Mouse (Mus musculus) lung, adult 2 months (tissue): ENCODE data around the gene Gnb1. TPM values are rescaled to one million over a fixed set of nuclear protein-coding genes. Genes with fewer than 3 reads are reported as not detected.
A peak's percentile ranks its signal among the peaks of the same experiment; 100 is the strongest.

Experiments used
- DNase-seq: peaks from one replicate; pipeline ENCODE4 v3.0.0; 2022
- H3K4me1 ChIP-seq: fragments of 200-500 bp; 2 replicates; pipeline ENCODE4 v1.6.1; 2011; ENCODE audit warnings: low read length; ENCODE audit not compliant: control insufficient read depth, insufficient read depth
- H3K4me3 ChIP-seq: fragments of 200-500 bp; replicated peaks from 2 replicates; pipeline ENCODE3; 2011; ENCODE audit warnings: low read depth, mild to moderate bottlenecking, control low read depth, low read length; ENCODE audit errors: extremely low read depth
- CTCF ChIP-seq: fragments of 200-500 bp; IDR thresholded peaks from 2 replicates; pipeline ENCODE4 v1.5.1; 2011; ENCODE audit warnings: mild to moderate bottlenecking, low read length, control low read depth; ENCODE audit not compliant: insufficient read depth
- POLR2A ChIP-seq: fragments of 200-500 bp; IDR thresholded peaks from 2 replicates; pipeline ENCODE4 v1.6.1; 2011; ENCODE audit warnings: low read depth, mild to moderate bottlenecking, control low read depth, low read length, borderline replicate concordance; ENCODE audit errors: extremely low read depth
- WGBS: fragments of 180-500 bp; shearing (Covaris S2); methylation state at CpG from one replicate; pipeline ENCODE4 v1.1.7; 2018; 5-methylcytosine and 5-hydroxymethylcytosine counted together
- polyA plus RNA-seq: library from polyadenylated mRNA; depleted of rRNA; stranded (reverse); fragments of >200 nt; gene quantifications from 2 replicates; pipeline ENCODE4 v1.2.3, GENCODE M21; 2012

Gene Gnb1
- polyA plus RNA-seq, 1 experiment = 872 TPM

- 79% methylated on average over 8 of the region's 8 CpGs for WGBS
Measured at GRCm38 (mm10) chr4:155482733-155483540, 8.2 kb upstream of the Gnb1 start.

GRCm38 (mm10) chr4:155485521-155485920 is 5.6 kb upstream of the Gnb1 start:
- Histone ChIP-seq H3K4me3 (no peak overlapping the region), H3K4me1 (peaks cover 44% of the 10 kb centered on the region)
- TF ChIP-seq POLR2A = no peak
- WGBS = 56% methylated on average over 3 of the region's 3 CpGs
- DNase-seq = no peak

More at GRCm38 (mm10) chr4:155482733-155483540, 8.2 kb upstream of the Gnb1 start:
- Histone ChIP-seq H3K4me3 (no peak overlapping the region), H3K4me1 (peaks cover 20% of the 10 kb centered on the region)
- DNase-seq = no peak
- TF ChIP-seq POLR2A (no peak), CTCF (no peak)

GRCm38 (mm10) chr4:155487746-155488145 is 3.4 kb upstream of the Gnb1 start:
- H3K4me3 ChIP-seq = no peak overlapping the region
- TF ChIP-seq POLR2A = no peak
- no peak for TF ChIP-seq CTCF
- H3K4me1 ChIP-seq = peaks cover 40% of the 10 kb centered on the region
- 19% methylated on average over 3 of the region's 3 CpGs for WGBS
- DNase-seq = peak; percentile 36

- WGBS = 25% methylated on average over 8 of the region's 8 CpGs
- H3K4me3 ChIP-seq = no peak overlapping the region
- peaks cover 42% of the 10 kb centered on the region for H3K4me1 ChIP-seq
- TF ChIP-seq POLR2A (peak; percentile 34; the same call in 1 of the 2 replicates), CTCF (no peak)
- DNase-seq = peak; percentile 82
Measured at GRCm38 (mm10) chr4:155488232-155489025, 2.7 kb upstream of the Gnb1 start.

DNA sequence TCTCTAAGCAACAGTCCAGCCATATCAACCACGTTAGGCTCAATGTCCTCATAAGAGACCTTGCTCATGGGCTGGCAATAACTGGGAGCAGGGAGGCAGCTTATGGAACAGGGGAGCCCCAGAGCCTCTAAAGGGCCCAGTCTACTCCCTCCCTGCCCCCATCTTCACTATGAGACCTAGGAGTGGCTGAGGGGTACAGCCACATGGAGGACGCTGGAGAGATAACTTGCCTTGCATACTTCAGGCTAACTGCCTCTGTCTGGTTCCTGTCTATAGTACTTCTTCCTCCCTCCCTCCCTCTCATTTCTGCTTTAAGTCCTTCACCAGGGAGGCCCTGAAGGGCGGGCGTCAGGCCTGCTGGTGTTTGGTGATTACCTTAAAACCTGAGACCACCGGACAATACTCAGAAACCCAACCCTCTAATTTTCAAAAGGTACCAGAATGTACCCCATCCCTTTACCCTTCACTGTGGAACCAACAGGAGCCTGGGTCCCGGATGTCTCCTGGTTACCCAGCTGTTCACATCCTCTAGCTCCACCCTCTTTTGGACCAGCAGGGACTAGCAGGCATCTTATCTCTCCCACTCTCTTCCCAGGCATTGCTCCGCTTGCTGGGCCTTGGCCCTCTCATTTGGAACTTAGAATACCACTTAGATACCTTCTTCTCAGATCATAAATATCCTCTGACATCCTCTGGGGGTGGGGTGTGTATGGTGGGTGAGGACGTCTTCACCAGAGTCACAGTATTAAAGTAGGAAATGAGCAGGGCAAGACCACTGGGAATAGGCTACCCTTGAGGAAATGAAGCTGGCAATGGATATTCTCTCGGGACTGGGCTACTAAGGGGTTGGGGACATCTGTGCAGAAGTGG is 1.8 kb upstream of the Gnb1 start:
- no peak for DNase-seq
- WGBS = 54% methylated on average over 9 of the region's 9 CpGs
- H3K4me1 ChIP-seq = peaks cover 46% of the 10 kb centered on the region
- no peak overlapping the region for H3K4me3 ChIP-seq
- no peak for TF ChIP-seq POLR2A
- no peak for TF ChIP-seq CTCF

GRCm38 (mm10) chr4:155490456-155490855 is 705 bp upstream of the Gnb1 start:
- Histone ChIP-seq H3K4me3 (peak overlapping the region; percentile 77), H3K4me1 (peaks cover 43% of the 10 kb centered on the region)
- DNase-seq = peak; percentile 26
- WGBS = 14% methylated on average over 5 of the region's 5 CpGs
- no peak for TF ChIP-seq CTCF
- TF ChIP-seq POLR2A = no peak

GRCm38 (mm10) chr4:155491529-155492130 is 469 bp downstream of the Gnb1 start:
- Histone ChIP-seq H3K4me3 (peak overlapping the region; percentile 77), H3K4me1 (peaks cover 41% of the 10 kb centered on the region)
- DNase-seq = no peak
- under 1% methylated on average over 53 of the region's 54 CpGs for WGBS
- TF ChIP-seq POLR2A = no peak
- TF ChIP-seq CTCF = no peak

GRCm38 (mm10) chr4:155492131-155492633 is 1.0 kb downstream of the Gnb1 start:
- peak overlapping the region; percentile 77 for H3K4me3 ChIP-seq
- DNase-seq = peak; percentile 62
- TF ChIP-seq CTCF (no peak), POLR2A (no peak)
- peaks cover 40% of the 10 kb centered on the region for H3K4me1 ChIP-seq
- under 1% methylated on average over 51 of the region's 51 CpGs for WGBS

- WGBS = 26% methylated on average over 4 of the region's 4 CpGs
- DNase-seq = no peak
- no peak overlapping the region for H3K4me3 ChIP-seq
- peaks cover 19% of the 10 kb centered on the region for H3K4me1 ChIP-seq
- TF ChIP-seq POLR2A (no peak), CTCF (no peak)
Measured at GRCm38 (mm10) chr4:155494891-155495290, 3.7 kb downstream of the Gnb1 start.

DNA sequence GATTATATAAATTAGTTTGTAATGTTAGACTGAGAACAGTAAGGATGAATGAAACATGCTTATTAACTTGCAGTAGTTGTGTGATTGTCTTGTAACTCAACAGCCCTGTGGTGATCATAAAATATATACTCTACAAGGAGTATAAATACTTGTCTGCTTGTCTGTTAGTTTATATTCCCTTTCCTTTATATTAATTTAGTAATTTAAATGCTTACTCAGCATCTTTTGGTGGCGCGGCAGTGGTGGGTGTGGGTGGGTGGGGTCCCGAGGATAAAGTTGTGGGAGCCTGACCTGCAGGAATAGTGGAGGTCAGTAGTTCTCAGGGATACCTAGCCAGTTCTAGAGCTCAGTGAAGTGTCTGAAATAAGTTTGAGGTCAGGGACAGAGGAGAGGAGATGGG is 6.8 kb downstream of the Gnb1 start:
- peaks cover 11% of the 10 kb centered on the region for H3K4me1 ChIP-seq
- no peak for TF ChIP-seq CTCF
- TF ChIP-seq POLR2A = no peak
- no peak for DNase-seq
- no peak overlapping the region for H3K4me3 ChIP-seq
- WGBS = 46% methylated on average over 3 of the region's 3 CpGs
